Mouse (Mus musculus): ENCODE data around the gene Coq9.

The Coq9 gene

GRCm38 (mm10) chr8:94837662-94838574 lies at the start of gene Coq9, which contains the start of gene Ciapin1:
TSS of gene Coq9 (plus strand) at chr8:94838321.
TSS of gene Ciapin1 (minus strand) at chr8:94838358.
- DNase-seq (ENCODE audit: low spot score): peak; percentile 94

DNA sequence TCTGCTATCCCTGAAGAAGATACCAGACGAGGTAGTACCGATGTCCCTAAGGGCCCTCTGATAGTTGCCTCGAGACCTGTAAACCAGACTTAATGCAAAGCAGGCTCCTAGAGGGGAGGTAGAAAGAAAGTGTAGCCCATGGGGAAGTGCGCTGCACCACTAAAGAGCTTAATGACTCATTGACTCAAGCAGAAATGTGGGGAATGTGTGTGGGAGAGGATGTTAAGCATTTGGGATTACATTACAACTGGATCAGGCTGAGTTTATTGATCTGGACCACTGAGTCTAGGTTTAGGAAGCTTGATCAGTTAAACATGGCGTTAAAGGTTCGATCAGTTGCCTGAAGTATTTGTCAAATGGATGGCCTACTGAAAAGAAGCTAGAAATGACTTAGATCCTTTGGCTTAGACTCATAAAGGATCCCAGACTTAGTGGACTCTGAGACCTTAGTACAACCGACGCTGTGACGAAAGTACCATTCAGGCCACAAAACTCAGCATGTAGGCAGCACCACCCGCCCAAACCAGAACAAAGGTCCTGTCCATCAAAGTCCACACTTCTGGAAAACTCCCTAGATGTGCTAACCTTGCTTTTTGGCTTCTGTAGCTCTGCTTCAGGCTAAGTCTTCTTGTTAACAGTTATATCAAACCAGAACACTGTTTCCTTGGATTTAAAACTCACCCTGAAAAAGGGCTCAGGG lies 48.7 kb upstream of the Coq9 start:
- DNase-seq (ENCODE audit: low spot score): no peak

DNA sequence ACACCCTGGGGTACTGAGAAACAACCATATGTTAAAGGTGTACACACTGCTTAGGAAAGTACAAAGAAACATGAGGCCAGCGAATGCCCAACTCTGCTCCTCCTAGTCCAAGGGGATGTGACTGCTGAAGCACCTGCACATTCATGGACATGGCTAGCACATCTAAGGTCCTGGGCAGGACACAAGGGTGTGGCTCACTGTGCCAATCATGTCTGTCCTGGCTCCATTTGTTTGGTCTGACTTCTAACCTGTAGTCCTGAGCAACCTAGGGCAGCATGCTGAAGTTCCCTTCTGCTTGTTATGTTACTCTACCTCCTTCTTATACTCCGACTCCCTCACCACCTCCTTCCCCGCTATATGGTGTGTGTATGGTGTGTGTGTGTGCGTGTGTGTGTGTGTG lies 43.8 kb upstream of the Coq9 start:
- no peak for DNase-seq (ENCODE audit: low spot score)

DNA sequence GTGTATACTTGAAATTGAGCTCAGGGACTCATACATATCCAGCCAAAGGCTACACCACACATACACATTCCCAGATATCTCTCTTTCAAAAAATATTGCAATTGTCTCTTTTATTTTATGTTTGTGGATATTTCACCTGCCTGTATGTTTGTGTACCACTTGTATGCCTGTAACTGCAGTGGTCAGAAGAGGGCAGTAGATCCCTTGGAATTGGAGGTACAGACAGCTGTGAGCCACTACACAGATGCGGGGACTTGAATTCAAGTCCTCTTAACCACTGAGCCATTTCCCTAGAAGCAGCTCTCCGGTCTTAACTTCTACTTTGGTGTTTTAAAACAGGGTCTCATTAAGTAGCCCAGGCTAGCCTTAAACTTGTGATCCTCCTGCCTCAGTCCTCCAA lies 43.3 kb upstream of the Coq9 start:
- DNase-seq (ENCODE audit: low spot score): no peak

GRCm38 (mm10) chr8:94800278-94800968 lies 37.7 kb upstream of the Coq9 start:
- DNase-seq (ENCODE audit: low spot score): peak; percentile 59

GRCm38 (mm10) chr8:94801293-94802095 lies 36.6 kb upstream of the Coq9 start:
- DNase-seq (ENCODE audit: low spot score): peak; percentile 67

DNA sequence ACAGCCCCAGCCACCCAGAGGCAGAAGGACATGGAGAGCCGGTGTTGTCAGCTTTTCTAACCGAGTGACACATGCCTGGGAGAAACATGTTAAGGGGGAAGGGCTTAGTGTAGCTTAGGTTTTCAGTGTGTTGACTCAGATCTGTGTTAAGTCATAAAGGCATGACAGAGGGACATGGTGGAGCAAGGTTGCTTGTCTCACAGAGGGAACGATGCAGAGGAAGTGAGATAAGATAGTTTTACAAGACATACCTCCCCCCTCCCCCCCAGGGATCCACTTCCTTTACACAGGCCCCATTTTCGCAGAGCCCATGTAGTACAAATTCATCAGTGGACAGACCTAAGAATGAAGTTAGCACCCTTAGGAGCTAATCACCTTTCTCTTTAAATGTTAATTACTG lies 35.7 kb upstream of the Coq9 start:
- no peak for DNase-seq (ENCODE audit: low spot score)

DNA sequence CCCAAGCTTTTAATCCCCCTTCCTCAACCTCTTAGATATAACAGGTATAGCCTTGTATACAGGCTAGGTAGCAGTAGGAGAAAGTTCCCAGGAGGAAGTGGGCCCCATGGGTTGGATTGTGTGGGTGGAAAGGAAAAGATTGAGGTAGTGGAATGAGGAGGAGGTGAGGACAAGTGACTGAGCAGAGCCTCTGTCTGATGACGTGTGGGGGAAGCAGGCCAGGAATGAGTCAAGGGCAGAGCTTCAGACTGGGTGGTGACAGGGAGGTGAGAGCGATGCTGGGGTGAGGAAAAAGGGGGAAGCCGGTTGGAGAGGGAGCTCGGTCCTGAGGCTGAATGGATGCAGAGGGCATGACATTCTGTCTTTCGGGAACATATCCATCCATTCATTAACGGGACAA lies 34.6 kb upstream of the Coq9 start:
- DNase-seq (ENCODE audit: low spot score): no peak

DNA sequence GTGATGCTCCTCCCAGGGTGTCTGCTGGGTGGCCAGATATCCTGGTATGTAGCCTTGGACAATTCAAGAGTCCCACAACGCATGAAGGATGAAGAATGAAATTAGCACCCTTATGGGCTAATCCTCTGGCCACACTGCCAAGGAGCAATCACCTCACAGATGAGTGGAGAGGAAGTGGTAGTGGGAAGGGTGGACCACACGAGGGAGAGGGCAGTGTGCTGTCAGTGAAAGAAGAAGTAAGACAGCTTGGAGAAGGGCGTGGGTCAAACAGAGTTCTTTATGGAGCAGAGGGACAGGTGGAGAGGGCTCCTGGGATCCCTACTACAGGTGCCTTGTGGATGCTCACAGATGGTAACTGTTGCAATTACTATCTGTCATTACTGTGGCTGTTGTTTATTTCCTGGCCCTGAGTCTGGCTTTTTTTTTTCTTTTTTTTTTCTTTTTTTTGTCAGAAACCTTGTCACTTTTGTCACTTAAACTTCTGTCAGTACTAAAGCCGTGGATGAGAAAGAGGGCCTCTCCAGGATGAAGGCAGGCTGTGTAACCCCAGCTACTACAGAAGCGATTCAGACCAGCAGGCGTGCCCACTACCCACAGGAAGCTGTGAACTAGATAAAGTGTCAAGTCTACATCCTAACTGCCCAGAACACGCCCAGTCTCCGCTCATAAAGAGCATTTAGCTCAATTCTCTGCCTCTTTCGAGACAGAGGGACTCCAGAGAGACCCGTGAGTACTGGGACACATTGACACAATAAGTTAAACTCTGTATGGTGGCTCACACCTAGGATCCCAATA lies 33.4 kb upstream of the Coq9 start:
- no peak for DNase-seq (ENCODE audit: low spot score)

GRCm38 (mm10) chr8:94805811-94806210 lies 32.3 kb upstream of the Coq9 start:
- DNase-seq (ENCODE audit: low spot score): no peak

DNA sequence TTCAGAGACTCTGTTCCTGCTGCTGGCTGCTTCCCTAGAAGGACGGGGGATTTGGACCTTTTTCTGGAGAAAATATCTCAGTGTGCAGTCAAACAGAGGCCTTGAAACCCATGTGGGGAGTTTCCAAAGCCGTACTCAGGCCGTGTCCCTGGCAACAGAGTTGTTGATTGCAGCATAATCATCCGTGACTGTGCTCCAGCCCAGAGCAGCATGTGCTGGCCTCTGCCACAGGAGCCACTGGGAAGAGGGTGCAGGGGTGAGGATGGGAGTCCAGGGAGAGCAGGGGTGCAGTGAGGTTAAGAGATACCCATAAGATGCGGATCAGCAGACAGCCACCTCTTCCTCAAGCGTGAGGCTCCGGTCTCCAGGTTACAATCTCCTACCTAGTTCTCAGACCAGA lies 30.6 kb upstream of the Coq9 start:
- peak; percentile 57 for DNase-seq (ENCODE audit: low spot score)

GRCm38 (mm10) chr8:94808372-94808771 lies 29.7 kb upstream of the Coq9 start:
- no peak for DNase-seq (ENCODE audit: low spot score)

- DNase-seq (ENCODE audit: low spot score): no peak
Observed at GRCm38 (mm10) chr8:94810153-94810552, 28.0 kb upstream of the Coq9 start, which contains the start of gene Ccl17. TSS of gene Ccl17 (plus strand) at chr8:94810453.

DNA sequence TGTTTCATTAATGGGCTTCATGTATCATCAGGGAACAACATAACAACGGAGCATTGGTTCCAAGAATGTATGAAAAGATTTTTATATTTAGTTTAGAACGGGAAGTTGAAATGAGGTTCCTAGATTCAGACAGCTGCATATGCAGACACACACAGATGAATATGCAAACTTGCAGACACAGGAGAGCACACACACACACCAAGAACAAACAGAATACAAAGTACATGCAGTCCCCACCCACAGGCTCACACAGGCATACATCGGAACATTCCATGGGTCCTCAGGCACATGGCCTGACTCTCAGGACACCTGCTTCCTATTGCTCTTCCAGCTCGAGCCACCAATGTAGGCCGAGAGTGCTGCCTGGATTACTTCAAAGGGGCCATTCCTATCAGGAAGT lies 27.3 kb upstream of the Coq9 start:
- no peak for DNase-seq (ENCODE audit: low spot score)

GRCm38 (mm10) chr8:94811654-94812053 lies 26.5 kb upstream of the Coq9 start:
- DNase-seq (ENCODE audit: low spot score): peak; percentile 62

GRCm38 (mm10) chr8:94812645-94813098 lies 25.4 kb upstream of the Coq9 start:
- peak; percentile 90 for DNase-seq (ENCODE audit: low spot score)

GRCm38 (mm10) chr8:94814556-94814955 lies 23.6 kb upstream of the Coq9 start:
- peak; percentile 64 for DNase-seq (ENCODE audit: low spot score)

GRCm38 (mm10) chr8:94817933-94818332 lies 20.2 kb upstream of the Coq9 start:
- no peak for DNase-seq (ENCODE audit: low spot score)

- DNase-seq (ENCODE audit: low spot score): no peak
Observed at GRCm38 (mm10) chr8:94819671-94820179, 18.4 kb upstream of the Coq9 start.

- no peak for DNase-seq (ENCODE audit: low spot score)
Observed at GRCm38 (mm10) chr8:94820553-94820952, 17.6 kb upstream of the Coq9 start.

DNA sequence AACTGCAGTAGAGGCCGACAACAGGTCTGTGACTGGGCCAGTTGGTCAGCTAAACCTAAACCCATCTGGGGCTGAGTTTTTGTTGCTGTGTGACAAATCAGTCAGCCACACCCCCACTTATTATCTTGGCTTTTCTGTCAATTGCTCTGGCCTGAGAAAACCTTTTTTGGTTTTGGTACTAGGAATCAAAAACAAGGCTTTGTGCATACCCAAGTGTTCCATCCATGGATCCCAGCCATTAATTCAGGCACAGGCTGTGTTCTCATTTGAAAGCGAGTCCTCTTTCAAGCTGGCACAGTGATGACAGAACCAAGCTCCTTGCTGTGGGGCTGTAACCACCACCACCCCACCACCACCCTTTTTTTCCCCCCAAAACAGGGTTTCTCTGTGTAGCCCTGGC lies 16.7 kb upstream of the Coq9 start:
- no peak for DNase-seq (ENCODE audit: low spot score)

Measured in testis, postnatal 10 days (tissue).